Mouse (Mus musculus): ENCODE data around the gene Traf3ip1.
A peak's percentile ranks its signal among the peaks of the same experiment; 100 is the strongest.

Gene Traf3ip1

GRCm38 (mm10) chr1:91537786-91538569 is 43.5 kb downstream of the Traf3ip1 start:
- peak; percentile 10 for DNase-seq

GRCm38 (mm10) chr1:91538570-91538929 is 44.1 kb downstream of the Traf3ip1 start:
- no peak for DNase-seq

GRCm38 (mm10) chr1:91539246-91539645 is 44.8 kb downstream of the Traf3ip1 start:
- no peak for DNase-seq

GRCm38 (mm10) chr1:91539704-91540270 is 45.3 kb downstream of the Traf3ip1 start:
- DNase-seq = no peak

- peak; percentile 100 for DNase-seq
Measured at GRCm38 (mm10) chr1:91540271-91540826, 45.9 kb downstream of the Traf3ip1 start, which contains the start of gene Asb1. Gene Asb1, plus strand, starts transcription at chr1:91540544.

- DNase-seq = no peak
Measured at GRCm38 (mm10) chr1:91541042-91541592, 46.7 kb downstream of the Traf3ip1 start.

- DNase-seq = no peak
Measured at GRCm38 (mm10) chr1:91543974-91544373, 49.5 kb downstream of the Traf3ip1 start.

- DNase-seq = no peak
Measured at GRCm38 (mm10) chr1:91545226-91545625, 50.8 kb downstream of the Traf3ip1 start.

- DNase-seq = no peak
Measured at GRCm38 (mm10) chr1:91547567-91547966, 53.1 kb downstream of the Traf3ip1 start.

- DNase-seq = no peak
Measured at GRCm38 (mm10) chr1:91549073-91549472, 54.6 kb downstream of the Traf3ip1 start.

- no peak for DNase-seq
Measured at GRCm38 (mm10) chr1:91557099-91557498, 62.7 kb downstream of the Traf3ip1 start.

- no peak for DNase-seq
Measured at GRCm38 (mm10) chr1:91561226-91561625, 66.8 kb downstream of the Traf3ip1 start.

- DNase-seq = peak; percentile 9
Measured at GRCm38 (mm10) chr1:91562977-91563590, 68.6 kb downstream of the Traf3ip1 start.

GRCm38 (mm10) chr1:91564004-91564403 is 69.6 kb downstream of the Traf3ip1 start:
- DNase-seq = peak; percentile 8

GRCm38 (mm10) chr1:91564598-91564997 is 70.2 kb downstream of the Traf3ip1 start:
- DNase-seq = no peak

- no peak for DNase-seq
Measured at GRCm38 (mm10) chr1:91567269-91567668, 72.8 kb downstream of the Traf3ip1 start.

- DNase-seq = no peak
Measured at GRCm38 (mm10) chr1:91572458-91572857, 78.0 kb downstream of the Traf3ip1 start.

GRCm38 (mm10) chr1:91574208-91574607 is 79.8 kb downstream of the Traf3ip1 start:
- DNase-seq = peak; percentile 60

GRCm38 (mm10) chr1:91577883-91578517 is 83.6 kb downstream of the Traf3ip1 start:
- no peak for DNase-seq
